Mouse (Mus musculus): Measurements from ENCODE around the gene Ehd1.

DNA sequence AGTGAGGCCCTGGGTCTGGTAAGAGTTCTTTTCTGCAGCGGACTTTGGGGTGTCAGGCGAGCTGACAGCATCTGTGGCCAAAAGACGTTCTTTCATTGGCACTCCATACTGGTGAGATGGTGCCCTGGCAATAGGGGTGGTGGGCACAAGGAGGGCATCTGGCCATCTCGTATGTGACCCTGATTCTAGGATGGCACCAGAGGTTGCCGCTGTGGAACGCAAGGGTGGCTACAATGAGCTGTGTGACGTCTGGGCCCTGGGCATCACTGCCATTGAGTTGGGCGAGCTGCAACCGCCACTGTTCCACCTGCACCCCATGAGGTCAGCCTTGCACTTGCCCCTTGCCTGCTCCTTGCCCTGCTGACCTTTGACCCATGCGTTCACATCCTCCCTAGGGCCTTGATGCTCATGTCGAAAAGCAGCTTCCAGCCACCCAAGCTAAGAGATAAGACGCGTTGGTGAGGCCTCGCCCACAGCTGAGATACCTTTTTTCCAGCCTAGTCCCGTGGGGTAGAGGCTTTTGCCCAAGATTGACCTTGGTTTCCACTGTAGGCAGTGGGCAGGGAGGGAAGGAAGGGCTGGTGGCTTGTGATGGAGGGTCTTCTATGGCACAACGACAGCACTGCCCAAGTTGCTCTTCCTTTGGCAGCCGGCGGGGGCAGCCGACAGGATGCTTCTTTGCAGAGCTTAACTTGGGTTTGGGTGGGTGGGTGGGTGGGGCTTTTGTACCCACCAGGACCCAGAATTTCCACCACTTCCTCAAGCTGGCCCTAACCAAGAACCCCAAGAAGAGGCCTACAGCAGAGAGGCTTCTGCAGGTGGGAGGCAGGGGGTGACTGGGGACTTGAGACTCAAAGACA, 66.8 kb downstream of the Ehd1 start:
- no peak for TF ChIP-seq ZMIZ1 (IDR thresholded peaks at IDR 0.05; ENCODE audit: low read depth, low read length)
- no peak for TF ChIP-seq GABPA (IDR thresholded peaks at IDR 0.05; ENCODE audit: low read depth, low read length)
- TF ChIP-seq POLR2A (IDR thresholded peaks at IDR 0.05; ENCODE audit: control insufficient read depth in 1 of 2, insufficient read depth in 1 of 2, low read depth in 1 of 2, low read length in 2 of 2, poor library complexity in 1 of 2), result no peak
- TF ChIP-seq EP300 (IDR thresholded peaks at IDR 0.05; ENCODE audit: low read depth in 1 of 2, low read length in 2 of 2), result no peak
- no peak for TF ChIP-seq GATA1 (IDR thresholded peaks at IDR 0.05; ENCODE audit: low read depth, low read length)
- TF ChIP-seq CHD2 (IDR thresholded peaks at IDR 0.05; ENCODE audit: low read length), result no peak
- TF ChIP-seq MYC (IDR thresholded peaks at IDR 0.05; ENCODE audit: low read depth, low read length), result no peak
- TF ChIP-seq CTCF (IDR thresholded peaks at IDR 0.05 in 2 of 3, conservative IDR thresholded peaks at IDR 0.05 in 1 of 3; ENCODE audit: control insufficient read depth in 1 of 3, insufficient read depth in 1 of 3, low read depth in 2 of 3, low read length in 3 of 3, poor library complexity in 1 of 3, severe bottlenecking in 1 of 3), result no peak
- no peak for TF ChIP-seq TBP (IDR thresholded peaks at IDR 0.05; ENCODE audit: low read depth, low read length)
- no peak for TF ChIP-seq NELFE (IDR thresholded peaks at IDR 0.05; ENCODE audit: low read depth, low read length)
- no peak for TF ChIP-seq MYB (IDR thresholded peaks at IDR 0.05; ENCODE audit: low read depth, low read length)
- TF ChIP-seq ZKSCAN1 (IDR thresholded peaks at IDR 0.05; ENCODE audit: low read depth, low read length), result no peak
- TF ChIP-seq TAL1 (IDR thresholded peaks at IDR 0.05; ENCODE audit: low read length), result no peak
- TF ChIP-seq USF2 (IDR thresholded peaks at IDR 0.05; ENCODE audit: borderline replicate concordance in 1 of 2, insufficient read depth in 1 of 2, low read depth in 1 of 2, low read length in 2 of 2), result no peak
